22 mouse cellular contexts compared by ENCODE assay signal in genomic region chr17:34286999-34287398, GRCm38 (mm10). TPM values are rescaled to one million over a fixed set of nuclear protein-coding genes. Genes with fewer than 3 reads are reported as not detected.
DNase-seq lines count a peak whose midpoint lies in the region; ATAC-seq and TF ChIP-seq lines count a peak whose summit lies in the region.
"Had no signal": no experiment of that assay in that cellular context is flagged by ENCODE, and none has a peak within 500 bp of the region (broad histone marks: within the 10 kb centered on the region; RNA-seq: fewer than 3 reads in every experiment).

No protein-coding gene starts in this region.

- WGBS in lung, adult 2 months: 45% methylated on average over 6 of the region's 6 CpGs
- 45% methylated on average over 6 of the region's 6 CpGs for WGBS in thymus, adult 2 months

- H3K4me1 ChIP-seq in lung, adult 2 months (ENCODE audit: control insufficient read depth, insufficient read depth, low read length): peaks cover 2% of the 10 kb centered on the region; the same call in 1 of the 2 replicates
- no peaks in the 10 kb centered on the region for H3K4me1 ChIP-seq in thymus, adult 2 months (replicated peaks; ENCODE audit: control insufficient read depth, insufficient read depth, low read length)
- H3K4me1 ChIP-seq: embryonic facial prominence, embryonic 12.5 days; forebrain, embryonic 15.5 days; heart, embryonic 12.5 days; hindbrain, embryonic 15.5 days had no signal

- peak overlapping the region; percentile 63 for H3K4me3 ChIP-seq in lung, adult 2 months (replicated peaks; ENCODE audit: extremely low read depth, low read depth, low read length)
- no peak overlapping the region for H3K4me3 ChIP-seq in thymus, adult 2 months (ENCODE audit: control insufficient read depth, insufficient read depth, low read length)
- H3K4me3 ChIP-seq: embryonic facial prominence, embryonic 12.5 days; forebrain, embryonic 15.5 days; heart, adult 2 months; heart, embryonic 12.5 days; hindbrain, embryonic 15.5 days had no signal

- peak; percentile 20; the same call in 1 of the 2 replicates for ATAC-seq in granulocyte monocyte progenitor cell, adult 5-6 weeks (replicated peaks; ENCODE audit: poor library complexity, severe bottlenecking)
- ATAC-seq: forebrain, embryonic 15.5 days had no signal

- no peaks in the 10 kb centered on the region for H3K36me3 ChIP-seq in thymus, adult 2 months (ENCODE audit: control insufficient read depth, insufficient read depth, low read length)
- H3K36me3 ChIP-seq: embryonic facial prominence, embryonic 12.5 days; forebrain, embryonic 15.5 days; G1E; heart, embryonic 12.5 days; hindbrain, embryonic 15.5 days had no signal

- TF ChIP-seq CTCF in lung, adult 2 months (IDR thresholded peaks at IDR 0.05; ENCODE audit: insufficient read depth, low read length): no peak
- TF ChIP-seq CTCF in thymus, adult 2 months (IDR thresholded peaks at IDR 0.05; ENCODE audit: borderline replicate concordance, control insufficient read depth, extremely low read depth, insufficient read depth, low read length, poor library complexity): no peak

- DNase-seq in lung, adult 2 months: no peak
- DNase-seq in lung, postnatal 4 days: no peak
- no peak for DNase-seq in thymus, adult 2 months
- no peak for DNase-seq in thymus, postnatal 14 days
- no peak for DNase-seq in cerebellum, adult 9-10 months
- DNase-seq in cerebellum, postnatal 36 days: no peak
- DNase-seq in testis, postnatal 10 days (ENCODE audit: low spot score): no peak

- TF ChIP-seq POLR2A in lung, adult 2 months (IDR thresholded peaks at IDR 0.05; ENCODE audit: borderline replicate concordance, extremely low read depth, low read depth, low read length): 0 out of 2 replicates have a peak, but pooled peaks have one; percentile 11
- TF ChIP-seq POLR2A in thymus, adult 2 months (IDR thresholded peaks at IDR 0.05; ENCODE audit: control insufficient read depth, extremely low read depth, insufficient read depth, low read length, poor library complexity): no peak

- H3K27me3 ChIP-seq in thymus, adult 2 months (ENCODE audit: control insufficient read depth, insufficient read depth, low read length): no peaks in the 10 kb centered on the region
- H3K27me3 ChIP-seq: embryonic facial prominence, embryonic 12.5 days; forebrain, embryonic 15.5 days; hindbrain, embryonic 15.5 days had no signal

- peak overlapping the region; percentile 69; the same call in 1 of the 2 replicates for H3K27ac ChIP-seq in thymus, adult 2 months (ENCODE audit: control insufficient read depth, insufficient read depth, low read length)
- H3K27ac ChIP-seq: embryonic facial prominence, embryonic 12.5 days; forebrain, embryonic 15.5 days; heart, adult 2 months; hindbrain, embryonic 15.5 days had no signal

RNA-seq across cellular contexts. Expression of gene H2-Aa, which starts 0.6 kb away (rescaled TPM):
- polyA plus RNA-seq in lung, adult 2 months (2012; rRNA removed): 544 and 571 TPM in 2 replicates
- 1,027 and 1,363 TPM in 2 replicates for polyA plus RNA-seq in thymus, adult 2 months (2012; rRNA removed)
- 2.4 and 6.9 TPM in 2 replicates for total RNA-seq in granulocyte monocyte progenitor cell, adult 5-6 weeks (2014; fragmentation: Nextera tagmentation)
- total RNA-seq in granulocyte monocyte progenitor cell, adult 5-6 weeks (2017): 2.4 and 4.8 TPM in 2 replicates
- total RNA-seq: G1E had no signal
- polyA plus RNA-seq: forebrain, embryonic 11.5 days; forebrain, embryonic 15.5 days; G1E; hindbrain, embryonic 11.5 days had no signal

RNA-seq across cellular contexts. Expression of gene H2-Eb1, which starts 18.7 kb away (rescaled TPM):
- 256 and 285 TPM in 2 replicates for polyA plus RNA-seq in lung, adult 2 months (2012; rRNA removed)
- 492 and 666 TPM in 2 replicates for polyA plus RNA-seq in thymus, adult 2 months (2012; rRNA removed)
- not detected in 2 replicates for total RNA-seq in granulocyte monocyte progenitor cell, adult 5-6 weeks (2014; fragmentation: Nextera tagmentation)
- total RNA-seq in granulocyte monocyte progenitor cell, adult 5-6 weeks (2017): 2.6 TPM in 2 replicates
- total RNA-seq: G1E had no signal
- polyA plus RNA-seq: G1E had no signal

RNA-seq across cellular contexts. Expression of gene H2-Ab1, which starts 29.5 kb away (rescaled TPM):
- polyA plus RNA-seq in lung, adult 2 months (2012; rRNA removed): 1,370 and 1,736 TPM in 2 replicates
- 2,799 and 4,004 TPM in 2 replicates for polyA plus RNA-seq in thymus, adult 2 months (2012; rRNA removed)
- 15.3 and 35.8 TPM in 2 replicates for total RNA-seq in granulocyte monocyte progenitor cell, adult 5-6 weeks (2014; fragmentation: Nextera tagmentation)
- 32.7 and 40.7 TPM in 2 replicates for total RNA-seq in granulocyte monocyte progenitor cell, adult 5-6 weeks (2017)

RNA-seq across cellular contexts. Expression of gene H2-Eb2, which starts 38.5 kb away (rescaled TPM):
- polyA plus RNA-seq in lung, adult 2 months (2012; rRNA removed): 0.63 and 1.2 TPM in 2 replicates
- 7.6 and 10.0 TPM in 2 replicates for polyA plus RNA-seq in thymus, adult 2 months (2012; rRNA removed)
- not detected in 2 replicates for total RNA-seq in granulocyte monocyte progenitor cell, adult 5-6 weeks (2014; fragmentation: Nextera tagmentation)
- not detected in 2 replicates for total RNA-seq in granulocyte monocyte progenitor cell, adult 5-6 weeks (2017)
- total RNA-seq: adrenal gland, adult 8-10 months; adrenal gland, postnatal 36 days; common myeloid progenitor, adult 5-6 weeks; gastrocnemius, adult 8-10 months; gastrocnemius, postnatal 36 days; heart, adult 2 months; heart, postnatal 36 days had no signal
- polyA plus RNA-seq: embryonic facial prominence, embryonic 12.5 days; forebrain, embryonic 11.5 days; G1E; heart, embryonic 12.5 days; hindbrain, embryonic 11.5 days had no signal

RNA-seq across cellular contexts. Expression of gene H2-Ob, which starts 48.3 kb away (rescaled TPM):
- 18.8 and 34.6 TPM in 2 replicates for polyA plus RNA-seq in lung, adult 2 months (2012; rRNA removed)
- 30.1 and 37.5 TPM in 2 replicates for polyA plus RNA-seq in thymus, adult 2 months (2012; rRNA removed)
- 8.3 and 13.9 TPM in 2 replicates for total RNA-seq in granulocyte monocyte progenitor cell, adult 5-6 weeks (2014; fragmentation: Nextera tagmentation)
- 2.1 and 2.3 TPM in 2 replicates for total RNA-seq in granulocyte monocyte progenitor cell, adult 5-6 weeks (2017)
- polyA plus RNA-seq: embryonic facial prominence, embryonic 12.5 days; forebrain, embryonic 11.5 days; forebrain, embryonic 15.5 days; G1E; hindbrain, embryonic 11.5 days had no signal
